Mouse (Mus musculus) neural tube, embryonic 14.5 days (tissue): ENCODE measurements around the gene Pdrg1. TPM values are rescaled to one million over a fixed set of nuclear protein-coding genes. Genes with fewer than 3 reads are reported as not detected.
A peak's percentile ranks its signal among the peaks of the same experiment; 100 is the strongest.

Experiments used
- ATAC-seq: fragments of 200-750 bp; cut with Nextera tagmentation; 2 replicates; pipeline ENCODE4 v1.8.0; 2017; ENCODE audit warnings: low read depth, mild to moderate bottlenecking, moderate TSS enrichment, moderate library complexity
- H3K27ac ChIP-seq: fragments of 300-500 bp; sonication (generic); 2 replicates; pipeline ENCODE4 v1.5.1; 2014; ENCODE audit warnings: low read depth, mild to moderate bottlenecking, control low read depth, low read length, moderate library complexity, mixed read lengths
- H3K27me3 ChIP-seq: fragments of 300-500 bp; sonication (generic); 2 replicates; pipeline ENCODE4 v1.6.1; 2014; ENCODE audit warnings: low read length; ENCODE audit not compliant: control insufficient read depth, insufficient read depth
- H3K36me3 ChIP-seq: fragments of 300-500 bp; sonication (generic); 2 replicates; pipeline ENCODE4 v1.6.1; 2014; ENCODE audit warnings: low read length, mixed read lengths; ENCODE audit not compliant: control insufficient read depth, insufficient read depth
- H3K4me1 ChIP-seq: fragments of 300-500 bp; sonication (generic); 2 replicates; pipeline ENCODE4 v1.6.1; 2014; ENCODE audit warnings: low read length; ENCODE audit not compliant: control insufficient read depth, insufficient read depth
- H3K4me2 ChIP-seq: fragments of 300-500 bp; sonication (generic); 2 replicates; pipeline ENCODE4 v1.6.1; 2014; ENCODE audit warnings: mild to moderate bottlenecking, low read depth, low read length, control low read depth
- H3K4me3 ChIP-seq: fragments of 300-500 bp; sonication (generic); 2 replicates; pipeline ENCODE4 v1.5.1; 2014; ENCODE audit warnings: low read depth, low read length, control low read depth, mixed read lengths
- H3K9ac ChIP-seq: fragments of 300-500 bp; sonication (generic); replicated peaks from 2 replicates; pipeline ENCODE4 v1.6.1; 2014; ENCODE audit warnings: low read depth, mild to moderate bottlenecking, control low read depth, low read length, mixed read lengths
- H3K9me3 ChIP-seq: fragments of 300-500 bp; sonication (generic); 2 replicates; pipeline ENCODE4 v1.6.1; 2016; ENCODE audit warnings: low read length; ENCODE audit not compliant: control insufficient read depth
- WGBS: fragments of 180-500 bp; shearing (Covaris S2); extraction: QIAGEN DNeasy Blood & Tissue Kit; methylation state at CpG from one replicate; pipeline ENCODE4 v1.1.7; 2014; 5-methylcytosine and 5-hydroxymethylcytosine counted together
- polyA plus RNA-seq: library from polyadenylated mRNA; unstranded; fragments of >200 nt; fragmentation: Nextera tagmentation; extraction: Ambion mirVana; gene quantifications from 2 replicates; pipeline ENCODE4 v1.2.1, GENCODE M21; 2014

The Pdrg1 gene
- polyA plus RNA-seq, 1 experiment from 2014 or later = 157 TPM

- H3K4me1 ChIP-seq = no peaks in the 10 kb centered on the region
- ATAC-seq = no peak
- H3K9ac ChIP-seq = no peak overlapping the region
- WGBS = 79% methylated on average over 9 of the region's 9 CpGs
- no peaks in the 10 kb centered on the region for H3K9me3 ChIP-seq
- peaks cover 4% of the 10 kb centered on the region for H3K36me3 ChIP-seq
- no peaks in the 10 kb centered on the region for H3K27me3 ChIP-seq
- no peak overlapping the region for H3K4me2 ChIP-seq
- no peak overlapping the region for H3K27ac ChIP-seq
- H3K4me3 ChIP-seq = no peak overlapping the region
Observed at GRCm38 (mm10) chr2:153051537-153051936, 36.3 kb upstream of the Pdrg1 start.

- peaks cover 4% of the 10 kb centered on the region for H3K36me3 ChIP-seq
- H3K27ac ChIP-seq = no peak overlapping the region
- H3K9ac ChIP-seq = no peak overlapping the region
- H3K9me3 ChIP-seq = no peaks in the 10 kb centered on the region
- WGBS = 89% methylated on average over 6 of the region's 6 CpGs
- no peak overlapping the region for H3K4me3 ChIP-seq
- H3K27me3 ChIP-seq = no peaks in the 10 kb centered on the region
- ATAC-seq = no peak
- H3K4me1 ChIP-seq = no peaks in the 10 kb centered on the region
- no peak overlapping the region for H3K4me2 ChIP-seq
Observed at GRCm38 (mm10) chr2:153051095-153051494, 35.9 kb upstream of the Pdrg1 start.

- H3K27me3 ChIP-seq = no peaks in the 10 kb centered on the region
- H3K4me2 ChIP-seq = no peak overlapping the region
- 87% methylated on average over 4 of the region's 4 CpGs for WGBS
- H3K27ac ChIP-seq = peak overlapping the region; percentile 66; the same call in 1 of the 2 replicates
- H3K36me3 ChIP-seq = peaks cover 4% of the 10 kb centered on the region
- H3K4me3 ChIP-seq = no peak overlapping the region
- ATAC-seq = no peak
- H3K9me3 ChIP-seq = no peaks in the 10 kb centered on the region
- no peak overlapping the region for H3K9ac ChIP-seq
- H3K4me1 ChIP-seq = no peaks in the 10 kb centered on the region
Observed at GRCm38 (mm10) chr2:153049997-153050358, 34.8 kb upstream of the Pdrg1 start.

- Histone ChIP-seq H3K4me2 (no peak overlapping the region), H3K36me3 (no peaks in the 10 kb centered on the region; the same call in 1 of the 2 replicates), H3K27me3 (no peaks in the 10 kb centered on the region), H3K27ac (peak overlapping the region; percentile 66), H3K4me1 (no peaks in the 10 kb centered on the region), H3K9me3 (no peaks in the 10 kb centered on the region), H3K9ac (0 out of 2 replicates have a peak overlapping the region, but pooled peaks have one; percentile 22), H3K4me3 (no peak overlapping the region)
- WGBS = 39% methylated on average over 9 of the region's 9 CpGs
- peak; percentile 45; the same call in 1 of the 2 replicates for ATAC-seq
Observed at GRCm38 (mm10) chr2:153049288-153049996, 34.2 kb upstream of the Pdrg1 start.

- 48% methylated on average over 17 of the region's 17 CpGs for WGBS
- Histone ChIP-seq H3K4me3 (no peak overlapping the region), H3K9ac (no peak overlapping the region), H3K36me3 (no peaks in the 10 kb centered on the region), H3K27ac (no peak overlapping the region), H3K9me3 (no peaks in the 10 kb centered on the region), H3K27me3 (no peaks in the 10 kb centered on the region), H3K4me2 (no peak overlapping the region), H3K4me1 (no peaks in the 10 kb centered on the region)
- ATAC-seq = no peak
Observed at GRCm38 (mm10) chr2:153047828-153048465, 32.7 kb upstream of the Pdrg1 start.

- no peak overlapping the region for H3K27ac ChIP-seq
- WGBS = 24% methylated on average over 8 of the region's 8 CpGs
- ATAC-seq = no peak
- no peak overlapping the region for H3K9ac ChIP-seq
- H3K27me3 ChIP-seq = no peaks in the 10 kb centered on the region
- no peak overlapping the region; the same call in 1 of the 2 replicates for H3K4me2 ChIP-seq
- no peak overlapping the region for H3K4me3 ChIP-seq
- no peaks in the 10 kb centered on the region for H3K4me1 ChIP-seq
- no peaks in the 10 kb centered on the region for H3K9me3 ChIP-seq
- H3K36me3 ChIP-seq = no peaks in the 10 kb centered on the region
Observed at GRCm38 (mm10) chr2:153045884-153046299, 30.7 kb upstream of the Pdrg1 start.

- no peak overlapping the region for H3K9ac ChIP-seq
Observed at GRCm38 (mm10) chr2:153043886-153044285, 28.7 kb upstream of the Pdrg1 start.

GRCm38 (mm10) chr2:153036690-153037089, 21.5 kb upstream of the Pdrg1 start:
- Histone ChIP-seq H3K4me1 (peaks cover 20% of the 10 kb centered on the region), H3K9ac (no peak overlapping the region)
- 33% methylated on average over 2 of the region's 2 CpGs for WGBS

More at GRCm38 (mm10) chr2:153043886-153044285, 28.7 kb upstream of the Pdrg1 start:
- H3K4me1 ChIP-seq = no peaks in the 10 kb centered on the region
- H3K27ac ChIP-seq = no peak overlapping the region
- H3K36me3 ChIP-seq = no peaks in the 10 kb centered on the region
- H3K9me3 ChIP-seq = no peaks in the 10 kb centered on the region
- ATAC-seq = no peak
- H3K27me3 ChIP-seq = no peaks in the 10 kb centered on the region
- H3K4me2 ChIP-seq = no peak overlapping the region
- 59% methylated on average over 3 of the region's 3 CpGs for WGBS
- no peak overlapping the region for H3K4me3 ChIP-seq

DNA sequence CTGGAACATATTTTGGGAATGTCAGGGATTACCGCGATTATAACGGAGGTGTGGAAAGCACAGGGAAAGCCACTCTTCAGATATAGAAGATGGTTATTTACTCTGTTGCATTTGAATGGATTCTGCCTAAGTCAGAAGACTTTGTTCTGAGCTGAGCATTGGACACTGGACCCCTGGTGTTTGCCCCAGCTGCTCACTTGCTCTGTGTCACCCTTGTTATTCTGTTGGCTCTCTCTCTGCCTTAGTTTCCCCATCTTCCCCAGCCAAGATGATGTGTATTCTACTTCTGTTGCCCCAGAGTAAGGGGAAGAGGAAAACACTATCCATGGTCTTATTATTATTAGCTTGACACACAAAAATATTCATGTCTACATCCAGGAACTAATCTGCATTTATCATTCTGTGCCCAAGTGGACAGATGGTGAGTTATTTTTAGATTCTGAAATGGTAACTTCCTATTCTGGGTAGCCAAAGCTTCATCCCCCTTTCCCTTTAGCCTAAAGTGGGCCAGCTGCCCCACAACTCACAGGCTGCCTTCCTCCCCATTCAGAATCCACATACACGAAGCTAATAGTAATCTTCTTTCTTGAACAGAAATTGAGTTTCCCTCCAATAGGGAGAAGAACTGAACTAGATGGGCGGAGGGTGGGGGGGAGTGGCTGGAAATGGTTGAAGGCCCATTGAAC, 18.5 kb upstream of the Pdrg1 start:
- Histone ChIP-seq H3K4me3 (peak overlapping the region; percentile 72), H3K9me3 (no peaks in the 10 kb centered on the region), H3K27ac (no peak overlapping the region), H3K27me3 (no peaks in the 10 kb centered on the region; the same call in 1 of the 2 replicates), H3K4me2 (peak overlapping the region; percentile 89), H3K36me3 (no peaks in the 10 kb centered on the region), H3K4me1 (peaks cover 28% of the 10 kb centered on the region), H3K9ac (0 out of 2 replicates have a peak overlapping the region, but pooled peaks have one; percentile 29)
- no peak for ATAC-seq
- 73% methylated on average over 5 of the region's 5 CpGs for WGBS

More at GRCm38 (mm10) chr2:153036690-153037089, 21.5 kb upstream of the Pdrg1 start:
- no peak for ATAC-seq
- Histone ChIP-seq H3K4me2 (no peak overlapping the region), H3K9me3 (no peaks in the 10 kb centered on the region), H3K4me3 (no peak overlapping the region), H3K36me3 (no peaks in the 10 kb centered on the region), H3K27ac (no peak overlapping the region), H3K27me3 (no peaks in the 10 kb centered on the region; the same call in 1 of the 2 replicates)
